Mouse (Mus musculus): ENCODE results near the gene Man2b1. TPM values are rescaled to one million over a fixed set of nuclear protein-coding genes. Genes with fewer than 3 reads are reported as not detected.
"Not testable (repeated sequence)": the region's sequence is repeated elsewhere in the genome, so short reads cannot be mapped to it uniquely, and the experiment has no call there.

Man2b1 gene
- polyA plus RNA-seq, 1 experiment from 2014 or later: 16.9 TPM

DNA sequence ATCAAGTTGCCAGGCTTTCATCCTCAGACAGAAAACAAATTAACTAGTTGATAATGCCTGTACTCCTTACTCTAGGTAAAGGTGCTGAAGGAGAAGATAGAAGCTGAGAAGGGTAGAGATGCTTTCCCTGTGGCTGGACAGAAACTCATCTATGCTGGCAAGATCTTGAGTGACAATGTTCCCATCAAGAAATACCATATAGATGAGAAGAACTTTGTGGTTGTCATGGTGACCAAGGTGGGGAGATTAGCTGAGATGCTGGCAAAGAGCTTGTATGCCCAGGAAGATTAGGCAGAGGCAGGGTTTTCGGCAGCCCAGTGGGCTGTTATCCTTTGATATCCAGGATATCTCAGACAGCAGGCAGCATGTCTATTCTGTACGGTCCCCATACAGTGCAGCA lies 52.6 kb downstream of the Man2b1 start:
- not testable (repeated sequence) for H3K4me2 ChIP-seq (replicated peaks); H3K36me3 ChIP-seq; H3K27ac ChIP-seq (replicated peaks); H3K4me1 ChIP-seq; H3K9ac ChIP-seq (replicated peaks); H3K9me3 ChIP-seq; H3K27me3 ChIP-seq; ATAC-seq (replicated peaks); H3K4me3 ChIP-seq
- 96% methylated on average over 2 of the region's 2 CpGs for WGBS

DNA sequence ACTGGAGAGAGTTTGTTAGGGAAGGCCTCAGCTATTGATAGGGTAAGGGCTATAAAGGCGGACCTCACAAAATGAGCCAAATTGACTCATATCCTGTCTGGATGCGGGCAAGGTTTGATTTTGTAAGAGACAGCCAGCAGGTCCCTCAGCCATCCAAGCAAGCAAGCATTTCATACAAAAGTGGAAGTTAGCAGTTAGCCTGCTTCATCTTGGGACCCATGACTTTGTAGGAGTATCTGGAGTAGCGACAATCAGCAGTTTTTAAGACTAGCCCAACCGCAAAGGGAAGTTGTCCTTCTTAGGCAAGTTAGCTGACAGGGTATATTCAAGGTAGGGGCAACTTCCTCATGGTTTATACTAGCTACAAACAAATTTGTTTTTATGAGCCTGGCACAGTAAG lies 59.4 kb downstream of the Man2b1 start:
- ATAC-seq (replicated peaks): no peak
- 93% methylated on average over 4 of the region's 4 CpGs for WGBS
- no peak overlapping the region for H3K9ac ChIP-seq (replicated peaks)

More for the DNA sequence above, 59.4 kb downstream of the Man2b1 start:
- H3K27ac ChIP-seq (replicated peaks): no peak overlapping the region
- no peaks in the 10 kb centered on the region for H3K36me3 ChIP-seq
- H3K27me3 ChIP-seq: no peaks in the 10 kb centered on the region
- H3K4me1 ChIP-seq: no peaks in the 10 kb centered on the region
- no peak overlapping the region for H3K4me2 ChIP-seq (replicated peaks)
- no peaks in the 10 kb centered on the region for H3K9me3 ChIP-seq
- H3K4me3 ChIP-seq: no peak overlapping the region

Small RNA genes lying within 50 kb of the gene (microRNA-seq; reads per million reads assigned to microRNA genes)
- 1.8 reads per million for gene Gm23388
- 1.5 reads per million for gene Mir7070

Other genes with a start within 250 kb of the Man2b1 start
- gene Rad23a, start 242.6 kb upstream of the Man2b1 start, polyA plus RNA-seq (2015; fragmentation: Nextera tagmentation; extraction: Ambion mirVana): 82.1 and 85.1 TPM in 2 replicates
- gene Calr, start 236.3 kb upstream of the Man2b1 start, polyA plus RNA-seq (2015; fragmentation: Nextera tagmentation; extraction: Ambion mirVana): 559 and 575 TPM in 2 replicates
- 122 and 127 TPM in 2 replicates for gene Farsa, start 226.3 kb upstream of the Man2b1 start, polyA plus RNA-seq (2015; fragmentation: Nextera tagmentation; extraction: Ambion mirVana)
- 55.0 and 64.4 TPM in 2 replicates for gene Syce2, start 211.2 kb upstream of the Man2b1 start, polyA plus RNA-seq (2015; fragmentation: Nextera tagmentation; extraction: Ambion mirVana)
- 36.2 and 37.4 TPM in 2 replicates for gene Gcdh, start 189.3 kb upstream of the Man2b1 start, polyA plus RNA-seq (2015; fragmentation: Nextera tagmentation; extraction: Ambion mirVana)
- 0.75 and 0.87 TPM in 2 replicates for gene Klf1, start 181.3 kb upstream of the Man2b1 start, polyA plus RNA-seq (2015; fragmentation: Nextera tagmentation; extraction: Ambion mirVana)
- gene Dnase2a, start 174.7 kb upstream of the Man2b1 start, polyA plus RNA-seq (2015; fragmentation: Nextera tagmentation; extraction: Ambion mirVana): 5.6 TPM in 2 replicates
- gene Mast1, start 145.9 kb upstream of the Man2b1 start, polyA plus RNA-seq (2015; fragmentation: Nextera tagmentation; extraction: Ambion mirVana): 48.3 and 52.5 TPM in 2 replicates
- gene Rtbdn, start 136.3 kb upstream of the Man2b1 start, polyA plus RNA-seq (2015; fragmentation: Nextera tagmentation; extraction: Ambion mirVana): 2.0 and 2.3 TPM in 2 replicates
- not detected in 2 replicates for gene Gm49661, start 113.8 kb upstream of the Man2b1 start, polyA plus RNA-seq (2015; fragmentation: Nextera tagmentation; extraction: Ambion mirVana)
- gene Prdx2, start 113.7 kb upstream of the Man2b1 start, polyA plus RNA-seq (2015; fragmentation: Nextera tagmentation; extraction: Ambion mirVana): 1,445 and 1,467 TPM in 2 replicates
- gene Rnaseh2a, start 113.5 kb upstream of the Man2b1 start, polyA plus RNA-seq (2015; fragmentation: Nextera tagmentation; extraction: Ambion mirVana): 96.4 and 98.5 TPM in 2 replicates
- 7.6 TPM in 2 replicates for gene Junb, start 104.6 kb upstream of the Man2b1 start, polyA plus RNA-seq (2015; fragmentation: Nextera tagmentation; extraction: Ambion mirVana)
- 28.0 and 29.7 TPM in 2 replicates for gene Hook2, start 92.7 kb upstream of the Man2b1 start, polyA plus RNA-seq (2015; fragmentation: Nextera tagmentation; extraction: Ambion mirVana)
- gene Best2, start 68.7 kb upstream of the Man2b1 start, polyA plus RNA-seq (2015; fragmentation: Nextera tagmentation; extraction: Ambion mirVana): not detected in 2 replicates
- gene Asna1, start 58.0 kb upstream of the Man2b1 start, polyA plus RNA-seq (2015; fragmentation: Nextera tagmentation; extraction: Ambion mirVana): 152 and 154 TPM in 2 replicates
- gene Trir, start 56.4 kb upstream of the Man2b1 start, polyA plus RNA-seq (2015; fragmentation: Nextera tagmentation; extraction: Ambion mirVana): 141 and 150 TPM in 2 replicates
- gene Tnpo2, start 46.4 kb upstream of the Man2b1 start, polyA plus RNA-seq (2015; fragmentation: Nextera tagmentation; extraction: Ambion mirVana): 57.9 and 64.1 TPM in 2 replicates
- gene Fbxw9, start 23.2 kb upstream of the Man2b1 start, polyA plus RNA-seq (2015; fragmentation: Nextera tagmentation; extraction: Ambion mirVana): 63.0 and 67.1 TPM in 2 replicates
- 1.2 and 2.0 TPM in 2 replicates for gene Gm5741, start 15.3 kb upstream of the Man2b1 start, polyA plus RNA-seq (2015; fragmentation: Nextera tagmentation; extraction: Ambion mirVana)
- gene Dhps, start 11.5 kb upstream of the Man2b1 start, polyA plus RNA-seq (2015; fragmentation: Nextera tagmentation; extraction: Ambion mirVana): 91.4 and 92.3 TPM in 2 replicates
- gene Wdr83os, start 2.5 kb upstream of the Man2b1 start, polyA plus RNA-seq (2015; fragmentation: Nextera tagmentation; extraction: Ambion mirVana): 120 and 132 TPM in 2 replicates
- 62.1 and 62.3 TPM in 2 replicates for gene Wdr83, start 2.0 kb upstream of the Man2b1 start, polyA plus RNA-seq (2015; fragmentation: Nextera tagmentation; extraction: Ambion mirVana)
- 3.8 and 4.1 TPM in 2 replicates for gene Zfp791, start 39.8 kb downstream of the Man2b1 start, polyA plus RNA-seq (2015; fragmentation: Nextera tagmentation; extraction: Ambion mirVana)
- not detected in 2 replicates for gene Cks1brt, start 68.7 kb downstream of the Man2b1 start, polyA plus RNA-seq (2015; fragmentation: Nextera tagmentation; extraction: Ambion mirVana)
- gene Olfr371, start 142.7 kb downstream of the Man2b1 start, polyA plus RNA-seq (2015; fragmentation: Nextera tagmentation; extraction: Ambion mirVana): not detected in 2 replicates
- gene Orc6, start 216.4 kb downstream of the Man2b1 start, polyA plus RNA-seq (2015; fragmentation: Nextera tagmentation; extraction: Ambion mirVana): 82.8 and 87.4 TPM in 2 replicates
- 175 and 190 TPM in 2 replicates for gene Vps35, start 216.5 kb downstream of the Man2b1 start, polyA plus RNA-seq (2015; fragmentation: Nextera tagmentation; extraction: Ambion mirVana)

Measured in forebrain, embryonic 15.5 days (tissue).